Mouse (Mus musculus): ENCODE measurements around the gene Nhej1. TPM values are rescaled to one million over a fixed set of nuclear protein-coding genes. Genes with fewer than 3 reads are reported as not detected.
A peak's percentile ranks its signal among the peaks of the same experiment; 100 is the strongest.

The Nhej1 gene
- total and polyA plus RNA-seq, 3 experiments = 1.7 to 5.2 TPM; not detected in 1

GRCm38 (mm10) chr1:74967962-74968580, 156.9 kb downstream of the Nhej1 start:
- TF ChIP-seq GABPA (IDR thresholded peaks at IDR 0.05; ENCODE audit: low read depth, low read length) (no peak), USF1 (IDR thresholded peaks at IDR 0.05; ENCODE audit: low read depth, low read length) (no peak), TAL1 (IDR thresholded peaks at IDR 0.05; ENCODE audit: low read length) (peak; percentile 60), SMC3 (IDR thresholded peaks at IDR 0.05; ENCODE audit: low read depth, low read length) (no peak), CTCF (IDR thresholded peaks at IDR 0.05 in 2 of 3, conservative IDR thresholded peaks at IDR 0.05 in 1 of 3; ENCODE audit: control insufficient read depth in 1 of 3, insufficient read depth in 1 of 3, low read depth in 2 of 3, low read length in 3 of 3, poor library complexity in 1 of 3, severe bottlenecking in 1 of 3) (no peak), MYC (IDR thresholded peaks at IDR 0.05; ENCODE audit: low read depth, low read length) (no peak), EP300 (IDR thresholded peaks at IDR 0.05; ENCODE audit: low read depth in 1 of 2, low read length in 2 of 2) (peak; percentile 44 to 65), GATA1 (IDR thresholded peaks at IDR 0.05; ENCODE audit: low read depth, low read length) (peak; percentile 51; the same call in 1 of the 2 replicates), MYB (IDR thresholded peaks at IDR 0.05; ENCODE audit: low read depth, low read length) (no peak), JUND (IDR thresholded peaks at IDR 0.05; ENCODE audit: low read depth, low read length) (peak; percentile 31; the same call in 1 of the 2 replicates), TCF12 (IDR thresholded peaks at IDR 0.05; ENCODE audit: low read depth, low read length) (peak; percentile 13; the same call in 1 of the 2 replicates)
- no peak overlapping the region for H3K27ac ChIP-seq (ENCODE audit: control insufficient read depth, low read depth, low read length)

DNA sequence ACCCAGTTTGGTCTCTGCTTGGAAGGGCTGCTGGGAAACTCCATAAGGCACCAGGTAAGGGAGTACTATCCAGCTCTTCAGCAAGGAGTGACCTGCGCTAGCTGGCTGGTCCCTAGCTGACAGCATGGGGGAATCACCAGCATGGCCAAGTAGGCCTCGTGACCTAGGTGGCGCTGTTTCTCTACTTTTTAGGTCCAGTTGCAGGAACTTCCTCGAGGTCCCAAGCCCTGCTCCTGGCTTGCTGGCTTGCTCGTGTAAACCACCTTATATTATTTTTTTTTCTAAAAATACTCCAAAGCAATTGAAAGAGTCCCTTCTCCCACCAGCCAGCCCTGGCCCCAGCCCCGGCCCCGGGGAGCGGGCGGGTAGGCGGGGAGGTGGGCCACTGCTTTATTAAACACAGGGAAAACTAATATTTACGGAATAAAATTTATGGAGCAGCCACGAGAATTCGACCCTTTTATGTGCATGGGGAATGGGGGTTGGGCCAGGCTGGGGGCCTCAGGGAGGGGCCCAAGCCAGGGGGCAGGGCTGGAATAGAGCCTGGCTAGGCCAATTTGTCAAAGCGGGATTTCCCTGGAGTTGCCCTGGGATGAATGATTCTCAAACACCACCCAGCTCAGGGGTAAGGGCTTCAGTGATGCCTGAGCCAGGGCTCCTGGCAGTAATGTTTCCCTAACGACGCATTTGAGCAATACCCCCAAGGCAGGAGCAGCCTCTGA, 160.3 kb downstream of the Nhej1 start:
- H3K9me3 ChIP-seq (replicated peaks; ENCODE audit: insufficient read depth, low read length) = no peaks in the 10 kb centered on the region
- H3K36me3 ChIP-seq (ENCODE audit: control insufficient read depth in 1 of 2, insufficient read depth in 2 of 2, low read length in 2 of 2) = no peaks in the 10 kb centered on the region
- no peaks in the 10 kb centered on the region for H3K79me2 ChIP-seq (ENCODE audit: control insufficient read depth, insufficient read depth, low read length, poor library complexity)
- no peak overlapping the region for H3K27ac ChIP-seq (ENCODE audit: control insufficient read depth, low read depth, low read length)
- H3K4me1 ChIP-seq (ENCODE audit: control insufficient read depth in 1 of 2, insufficient read depth in 2 of 2, low read length in 2 of 2) = peaks cover 0 to 8% of the 10 kb centered on the region in 2 experiments; a peak in 1 of 4 replicates
- H3K9ac ChIP-seq (ENCODE audit: control insufficient read depth, low read depth, low read length, poor library complexity, severe bottlenecking) = no peak overlapping the region
- H3K4me3 ChIP-seq (ENCODE audit: control insufficient read depth in 1 of 2, insufficient read depth in 1 of 2, low read depth in 2 of 2, low read length in 2 of 2) = no peak overlapping the region
- TF ChIP-seq TBP (IDR thresholded peaks at IDR 0.05; ENCODE audit: low read depth, low read length) = no peak
- peak; percentile 79 for TF ChIP-seq RAD21 (IDR thresholded peaks at IDR 0.05; ENCODE audit: low read depth, low read length)
- TF ChIP-seq HCFC1 (IDR thresholded peaks at IDR 0.05; ENCODE audit: low read depth, low read length) = no peak
- TF ChIP-seq JUND (IDR thresholded peaks at IDR 0.05; ENCODE audit: low read depth, low read length) = no peak
- TF ChIP-seq CTCF (IDR thresholded peaks at IDR 0.05 in 2 of 3, conservative IDR thresholded peaks at IDR 0.05 in 1 of 3; ENCODE audit: control insufficient read depth in 1 of 3, insufficient read depth in 1 of 3, low read depth in 2 of 3, low read length in 3 of 3, poor library complexity in 1 of 3, severe bottlenecking in 1 of 3) = peak; percentile 81 to 86 (median 84)
- no peak for TF ChIP-seq KAT2A (conservative IDR thresholded peaks at IDR 0.05; ENCODE audit: low read depth, low read length)
- 0 out of 2 replicates have a peak, but pooled peaks have one; percentile 48 for TF ChIP-seq MYC (IDR thresholded peaks at IDR 0.05; ENCODE audit: low read depth, low read length)
- no peak for TF ChIP-seq RCOR1 (IDR thresholded peaks at IDR 0.05; ENCODE audit: low read depth, low read length)
- no peak for TF ChIP-seq MEF2A (IDR thresholded peaks at IDR 0.05; ENCODE audit: extremely low read depth, insufficient replicate concordance, low read depth, low read length, poor library complexity, severe bottlenecking)
- TF ChIP-seq SMC3 (IDR thresholded peaks at IDR 0.05; ENCODE audit: low read depth, low read length) = peak; percentile 64
- no peak for TF ChIP-seq MAFK (IDR thresholded peaks at IDR 0.05; ENCODE audit: borderline replicate concordance, low read depth, low read length)
- no peak; the same call in 1 of the 2 replicates for TF ChIP-seq ZC3H11A (IDR thresholded peaks at IDR 0.05; ENCODE audit: low read depth, low read length)
- no peaks in the 10 kb centered on the region; a peak in 1 of 4 replicates for H3K27me3 ChIP-seq (ENCODE audit: control insufficient read depth in 1 of 2, insufficient read depth in 2 of 2, low read length in 2 of 2)
- peak; percentile 78 for DNase-seq (ENCODE audit: low read depth, low spot score)

More at GRCm38 (mm10) chr1:74967962-74968580, 156.9 kb downstream of the Nhej1 start:
- peak; percentile 83 for DNase-seq (ENCODE audit: low read depth, low spot score)
- Histone ChIP-seq H3K36me3 (ENCODE audit: control insufficient read depth in 1 of 2, insufficient read depth in 2 of 2, low read length in 2 of 2) (no peaks in the 10 kb centered on the region; a peak in 1 of 4 replicates), H3K27me3 (ENCODE audit: control insufficient read depth in 1 of 2, insufficient read depth in 2 of 2, low read length in 2 of 2) (no peaks in the 10 kb centered on the region), H3K9me3 (replicated peaks; ENCODE audit: insufficient read depth, low read length) (no peaks in the 10 kb centered on the region), H3K9ac (ENCODE audit: control insufficient read depth, low read depth, low read length, poor library complexity, severe bottlenecking) (no peak overlapping the region), H3K4me1 (ENCODE audit: control insufficient read depth in 1 of 2, insufficient read depth in 2 of 2, low read length in 2 of 2) (peaks cover 0 to 8% of the 10 kb centered on the region in 2 experiments; a peak in 1 of 4 replicates), H3K79me2 (ENCODE audit: control insufficient read depth, insufficient read depth, low read length, poor library complexity) (no peaks in the 10 kb centered on the region), H3K4me3 (ENCODE audit: control insufficient read depth in 1 of 2, insufficient read depth in 1 of 2, low read depth in 2 of 2, low read length in 2 of 2) (no peak overlapping the region)
